Mouse (Mus musculus) kidney, adult 8-10 months (tissue): ENCODE data around the gene Phf21b.
A peak's percentile ranks its signal among the peaks of the same experiment; 100 is the strongest.
"Not testable (repeated sequence)": the region's sequence is repeated elsewhere in the genome, so short reads cannot be mapped to it uniquely, and the experiment has no call there.

ENCODE experiments used
- DNase-seq, 2 experiments: peaks; one replicate each; pipeline ENCODE4 v3.0.0; 2022

The Phf21b gene

GRCm38 (mm10) chr15:84856006-84856995 lies at the start of gene Phf21b:
TSS of gene Phf21b (minus strand) at chr15:84856049.
- peak; percentile 81 to 84 for DNase-seq

GRCm38 (mm10) chr15:84903843-84904385 lies 48.1 kb upstream of the Phf21b start:
- no peak for DNase-seq

GRCm38 (mm10) chr15:84898077-84898476 lies 42.2 kb upstream of the Phf21b start:
- DNase-seq, result no peak

- DNase-seq, result no peak
Observed at GRCm38 (mm10) chr15:84896664-84897063, 40.8 kb upstream of the Phf21b start.

- not testable (repeated sequence) for DNase-seq
Observed at GRCm38 (mm10) chr15:84896216-84896615, 40.4 kb upstream of the Phf21b start.

- DNase-seq, result peak; percentile 58 to 74
Observed at GRCm38 (mm10) chr15:84891658-84892057, 35.8 kb upstream of the Phf21b start.

GRCm38 (mm10) chr15:84891246-84891645 lies 35.4 kb upstream of the Phf21b start:
- no peak for DNase-seq

GRCm38 (mm10) chr15:84888066-84888465 lies 32.2 kb upstream of the Phf21b start:
- no peak for DNase-seq

- DNase-seq, result no peak
Observed at GRCm38 (mm10) chr15:84877029-84877815, 21.4 kb upstream of the Phf21b start.

GRCm38 (mm10) chr15:84873867-84874266 lies 18.0 kb upstream of the Phf21b start:
- DNase-seq, result no peak

- no peak for DNase-seq
Observed at GRCm38 (mm10) chr15:84873079-84873478, 17.2 kb upstream of the Phf21b start.

- no peak for DNase-seq
Observed at GRCm38 (mm10) chr15:84871802-84872201, 16.0 kb upstream of the Phf21b start.

- no peak for DNase-seq
Observed at GRCm38 (mm10) chr15:84861911-84862310, 6.1 kb upstream of the Phf21b start.

- no peak for DNase-seq
Observed at GRCm38 (mm10) chr15:84857623-84858022, 1.8 kb upstream of the Phf21b start.

GRCm38 (mm10) chr15:84854921-84855901 lies 638 bp downstream of the Phf21b start:
- peak; percentile 19 to 50 for DNase-seq

- DNase-seq, result no peak
Observed at GRCm38 (mm10) chr15:84854171-84854811, 1.6 kb downstream of the Phf21b start.

- peak; percentile 70 to 79 for DNase-seq
Observed at GRCm38 (mm10) chr15:84853261-84854137, 2.4 kb downstream of the Phf21b start.

- peak; percentile 30 to 31 for DNase-seq
Observed at GRCm38 (mm10) chr15:84852457-84853070, 3.3 kb downstream of the Phf21b start.

- no peak for DNase-seq
Observed at GRCm38 (mm10) chr15:84850321-84850720, 5.5 kb downstream of the Phf21b start.

GRCm38 (mm10) chr15:84846216-84846615 lies 9.6 kb downstream of the Phf21b start:
- no peak for DNase-seq
